Mouse (Mus musculus): ENCODE results near the gene Hist1h3a. TPM values are rescaled to one million over a fixed set of nuclear protein-coding genes. Genes with fewer than 3 reads are reported as not detected.
"Not testable (repeated sequence)": the region's sequence is repeated elsewhere in the genome, so short reads cannot be mapped to it uniquely, and the experiment has no call there.

Gene Hist1h3a
- polyA plus RNA-seq, 1 experiment from 2014 or later: 1.9 TPM

GRCm38 (mm10) chr13:23717593-23718245 is 44.5 kb downstream of the Hist1h3a start:
- not testable (repeated sequence) for ATAC-seq; H3K27me3 ChIP-seq (replicated peaks; ENCODE audit: control insufficient read depth, insufficient read depth, low read length); H3K36me3 ChIP-seq (ENCODE audit: control insufficient read depth, insufficient read depth); H3K9me3 ChIP-seq (ENCODE audit: control insufficient read depth, low read length); H3K27ac ChIP-seq (ENCODE audit: low read length); H3K4me1 ChIP-seq (replicated peaks; ENCODE audit: control insufficient read depth, insufficient read depth, low read length); H3K4me2 ChIP-seq (ENCODE audit: low read length); H3K9ac ChIP-seq (replicated peaks; ENCODE audit: low read depth, low read length); H3K4me3 ChIP-seq (replicated peaks; ENCODE audit: low read length)
- 15% methylated on average over 2 of the region's 2 CpGs for WGBS

GRCm38 (mm10) chr13:23717176-23717575 is 45.0 kb downstream of the Hist1h3a start:
- Histone ChIP-seq H3K9me3 (ENCODE audit: control insufficient read depth, low read length) (no peaks in the 10 kb centered on the region), H3K27me3 (replicated peaks; ENCODE audit: control insufficient read depth, insufficient read depth, low read length) (no peaks in the 10 kb centered on the region), H3K9ac (replicated peaks; ENCODE audit: low read depth, low read length) (no peak overlapping the region), H3K4me2 (ENCODE audit: low read length) (no peak overlapping the region), H3K27ac (ENCODE audit: low read length) (no peak overlapping the region), H3K4me3 (replicated peaks; ENCODE audit: low read length) (no peak overlapping the region), H3K4me1 (replicated peaks; ENCODE audit: control insufficient read depth, insufficient read depth, low read length) (no peaks in the 10 kb centered on the region), H3K36me3 (ENCODE audit: control insufficient read depth, insufficient read depth) (no peaks in the 10 kb centered on the region)
- WGBS: 63% methylated on average over 11 of the region's 11 CpGs
- ATAC-seq: no peak

- Histone ChIP-seq H3K27ac (ENCODE audit: low read length) (no peak overlapping the region), H3K9me3 (ENCODE audit: control insufficient read depth, low read length) (no peaks in the 10 kb centered on the region), H3K9ac (replicated peaks; ENCODE audit: low read depth, low read length) (no peak overlapping the region), H3K4me1 (replicated peaks; ENCODE audit: control insufficient read depth, insufficient read depth, low read length) (no peaks in the 10 kb centered on the region), H3K27me3 (replicated peaks; ENCODE audit: control insufficient read depth, insufficient read depth, low read length) (no peaks in the 10 kb centered on the region), H3K36me3 (ENCODE audit: control insufficient read depth, insufficient read depth) (no peaks in the 10 kb centered on the region), H3K4me2 (ENCODE audit: low read length) (no peak overlapping the region), H3K4me3 (replicated peaks; ENCODE audit: low read length) (no peak overlapping the region)
- ATAC-seq: no peak
- WGBS: 87% methylated on average over 5 of the region's 5 CpGs
These were observed 45.7 kb downstream of the Hist1h3a start for GRCm38 (mm10) chr13:23716261-23717042.

Small RNAs within 50 kb of the gene (microRNA-seq; reads per million reads assigned to microRNA genes)
- gene Gm44314 (not detected), gene Gm44484 (not detected)

Other genes starting within 250 kb of the Hist1h3a start
- gene Hist1h4h, start 231.3 kb downstream of the Hist1h3a start, polyA plus RNA-seq (2015; fragmentation: Nextera tagmentation; extraction: Ambion mirVana): 2.9 and 4.6 TPM in 2 replicates
- not detected in 2 replicates for gene Hist1h2af, start 228.5 kb downstream of the Hist1h3a start, polyA plus RNA-seq (2015; fragmentation: Nextera tagmentation; extraction: Ambion mirVana)
- 1.5 and 3.2 TPM in 2 replicates for gene Hist1h3g, start 227.0 kb downstream of the Hist1h3a start, polyA plus RNA-seq (2015; fragmentation: Nextera tagmentation; extraction: Ambion mirVana)
- gene Hist1h2bh, start 219.0 kb downstream of the Hist1h3a start, polyA plus RNA-seq (2015; fragmentation: Nextera tagmentation; extraction: Ambion mirVana): 0.23 and 0.47 TPM in 2 replicates
- gene Hist1h3f, start 218.3 kb downstream of the Hist1h3a start, polyA plus RNA-seq (2015; fragmentation: Nextera tagmentation; extraction: Ambion mirVana): 0.30 and 0.61 TPM in 2 replicates
- not detected in 2 replicates for gene Hist1h4f, start 210.7 kb downstream of the Hist1h3a start, polyA plus RNA-seq (2015; fragmentation: Nextera tagmentation; extraction: Ambion mirVana)
- gene Hist1h1d, start 209.1 kb downstream of the Hist1h3a start, polyA plus RNA-seq (2015; fragmentation: Nextera tagmentation; extraction: Ambion mirVana): 0.15 and 0.22 TPM in 2 replicates
- gene Hist1h3e, start 200.0 kb downstream of the Hist1h3a start, polyA plus RNA-seq (2015; fragmentation: Nextera tagmentation; extraction: Ambion mirVana): 2.0 and 3.4 TPM in 2 replicates
- 33.0 and 46.2 TPM in 2 replicates for gene Hist1h2ae, start 191.2 kb downstream of the Hist1h3a start, polyA plus RNA-seq (2015; fragmentation: Nextera tagmentation; extraction: Ambion mirVana)
- 2.1 and 6.2 TPM in 2 replicates for gene Hist1h2bg, start 191.0 kb downstream of the Hist1h3a start, polyA plus RNA-seq (2015; fragmentation: Nextera tagmentation; extraction: Ambion mirVana)
- gene Hist1h2bf, start 188.2 kb downstream of the Hist1h3a start, polyA plus RNA-seq (2015; fragmentation: Nextera tagmentation; extraction: Ambion mirVana): 2.1 and 2.6 TPM in 2 replicates
- gene Hist1h2ad, start 188.0 kb downstream of the Hist1h3a start, polyA plus RNA-seq (2015; fragmentation: Nextera tagmentation; extraction: Ambion mirVana): 1.2 and 3.4 TPM in 2 replicates
- gene Hist1h3d, start 186.6 kb downstream of the Hist1h3a start, polyA plus RNA-seq (2015; fragmentation: Nextera tagmentation; extraction: Ambion mirVana): 2.2 and 2.8 TPM in 2 replicates
- gene Hist1h4d, start 180.8 kb downstream of the Hist1h3a start, polyA plus RNA-seq (2015; fragmentation: Nextera tagmentation; extraction: Ambion mirVana): 51.0 and 59.0 TPM in 2 replicates
- 2.0 and 2.6 TPM in 2 replicates for gene Hist1h2be, start 141.3 kb downstream of the Hist1h3a start, polyA plus RNA-seq (2015; fragmentation: Nextera tagmentation; extraction: Ambion mirVana)
- gene Hist1h1e, start 139.8 kb downstream of the Hist1h3a start, polyA plus RNA-seq (2015; fragmentation: Nextera tagmentation; extraction: Ambion mirVana): 7.0 and 9.9 TPM in 2 replicates
- 0.80 and 0.83 TPM in 2 replicates for gene Hist1h2ac, start 78.4 kb downstream of the Hist1h3a start, polyA plus RNA-seq (2015; fragmentation: Nextera tagmentation; extraction: Ambion mirVana)
- 27.2 and 35.5 TPM in 2 replicates for gene Hist1h2bc, start 78.2 kb downstream of the Hist1h3a start, polyA plus RNA-seq (2015; fragmentation: Nextera tagmentation; extraction: Ambion mirVana)
- not detected in 2 replicates for gene Hist1h1t, start 66.6 kb downstream of the Hist1h3a start, polyA plus RNA-seq (2015; fragmentation: Nextera tagmentation; extraction: Ambion mirVana)
- gene Hist1h4c, start 63.9 kb downstream of the Hist1h3a start, polyA plus RNA-seq (2015; fragmentation: Nextera tagmentation; extraction: Ambion mirVana): 2.1 and 2.2 TPM in 2 replicates
- 2.1 and 3.3 TPM in 2 replicates for gene Hfe, start 51.5 kb downstream of the Hist1h3a start, polyA plus RNA-seq (2015; fragmentation: Nextera tagmentation; extraction: Ambion mirVana)
- gene Hist1h1c, start 23.6 kb downstream of the Hist1h3a start, polyA plus RNA-seq (2015; fragmentation: Nextera tagmentation; extraction: Ambion mirVana): 16.7 and 22.7 TPM in 2 replicates
- gene Hist1h3c, start 16.8 kb downstream of the Hist1h3a start, polyA plus RNA-seq (2015; fragmentation: Nextera tagmentation; extraction: Ambion mirVana): 1.6 and 2.0 TPM in 2 replicates
- gene Hist1h2bb, start 15.7 kb downstream of the Hist1h3a start, polyA plus RNA-seq (2015; fragmentation: Nextera tagmentation; extraction: Ambion mirVana): 0.86 and 0.95 TPM in 2 replicates
- gene Hist1h2ab, start 11.3 kb downstream of the Hist1h3a start, polyA plus RNA-seq (2015; fragmentation: Nextera tagmentation; extraction: Ambion mirVana): 14.5 and 16.2 TPM in 2 replicates
- gene Hist1h3b, start 10.1 kb downstream of the Hist1h3a start, polyA plus RNA-seq (2015; fragmentation: Nextera tagmentation; extraction: Ambion mirVana): 4.9 and 6.7 TPM in 2 replicates
- gene Hist1h4b, start 5.4 kb downstream of the Hist1h3a start, polyA plus RNA-seq (2015; fragmentation: Nextera tagmentation; extraction: Ambion mirVana): 1.5 TPM in 1 of 2 replicates, not detected in the other
- not detected in 2 replicates for gene Hist1h4a, start 1.2 kb downstream of the Hist1h3a start, polyA plus RNA-seq (2015; fragmentation: Nextera tagmentation; extraction: Ambion mirVana)
- gene Hist1h1a, start 1.3 kb upstream of the Hist1h3a start, polyA plus RNA-seq (2015; fragmentation: Nextera tagmentation; extraction: Ambion mirVana): 0.70 and 1.0 TPM in 2 replicates
- not detected in 2 replicates for gene Trim38, start 7.5 kb upstream of the Hist1h3a start, polyA plus RNA-seq (2015; fragmentation: Nextera tagmentation; extraction: Ambion mirVana)
- gene Slc17a2, start 44.6 kb upstream of the Hist1h3a start, polyA plus RNA-seq (2015; fragmentation: Nextera tagmentation; extraction: Ambion mirVana): not detected in 2 replicates
- gene Slc17a3, start 77.0 kb upstream of the Hist1h3a start, polyA plus RNA-seq (2015; fragmentation: Nextera tagmentation; extraction: Ambion mirVana): not detected in 2 replicates
- gene Slc17a1, start 105.4 kb upstream of the Hist1h3a start, polyA plus RNA-seq (2015; fragmentation: Nextera tagmentation; extraction: Ambion mirVana): not detected in 2 replicates
- gene Slc17a4, start 152.6 kb upstream of the Hist1h3a start, polyA plus RNA-seq (2015; fragmentation: Nextera tagmentation; extraction: Ambion mirVana): not detected in 2 replicates
- not detected in 2 replicates for gene Hist1h2ba, start 171.8 kb upstream of the Hist1h3a start, polyA plus RNA-seq (2015; fragmentation: Nextera tagmentation; extraction: Ambion mirVana)
- not detected in 2 replicates for gene Hist1h2aa, start 172.1 kb upstream of the Hist1h3a start, polyA plus RNA-seq (2015; fragmentation: Nextera tagmentation; extraction: Ambion mirVana)
- gene Scgn, start 228.8 kb upstream of the Hist1h3a start, polyA plus RNA-seq (2015; fragmentation: Nextera tagmentation; extraction: Ambion mirVana): 1.9 and 3.7 TPM in 2 replicates

Data from forebrain, embryonic 16.5 days (tissue).